Mouse (Mus musculus) lung, embryonic 14.5 days (tissue): Measurements from ENCODE around the gene Slc8b1. TPM values are rescaled to one million over a fixed set of nuclear protein-coding genes. Genes with fewer than 3 reads are reported as not detected.

Experiments
- ATAC-seq: fragments of 200-750 bp; cut with Nextera tagmentation; 2 replicates; pipeline ENCODE4 v1.8.0; 2017; ENCODE audit warnings: mild to moderate bottlenecking, moderate TSS enrichment, moderate library complexity; ENCODE audit not compliant: insufficient read depth
- DNase-seq: peaks from one replicate; pipeline ENCODE4 v3.0.0-alpha.2; 2015
- H3K27ac ChIP-seq: fragments of 300-500 bp; sonication (generic); 2 replicates; pipeline ENCODE4 v1.5.1; 2014; ENCODE audit warnings: low read depth, mild to moderate bottlenecking, moderate library complexity
- H3K27me3 ChIP-seq: fragments of 300-500 bp; sonication (generic); 2 replicates; pipeline ENCODE4 v1.6.1; 2014; ENCODE audit warnings: low read length, control low read depth; ENCODE audit not compliant: insufficient read depth
- H3K36me3 ChIP-seq: fragments of 300-500 bp; sonication (generic); 2 replicates; pipeline ENCODE4 v1.6.1; 2014; ENCODE audit warnings: control low read depth; ENCODE audit not compliant: insufficient read depth
- H3K4me1 ChIP-seq: fragments of 300-500 bp; sonication (generic); 2 replicates; pipeline ENCODE4 v1.6.1; 2014; ENCODE audit warnings: antibody characterized with exemption, control low read depth; ENCODE audit not compliant: insufficient read depth
- H3K4me2 ChIP-seq: fragments of 300-500 bp; sonication (generic); 2 replicates; pipeline ENCODE4 v1.6.1; 2014; ENCODE audit warnings: mild to moderate bottlenecking
- H3K4me3 ChIP-seq: fragments of 300-500 bp; sonication (generic); 2 replicates; pipeline ENCODE4 v1.5.1; 2014; ENCODE audit warnings: low read depth, low read length
- H3K9ac ChIP-seq: fragments of 300-500 bp; sonication (generic); 2 replicates; pipeline ENCODE4 v1.6.1; 2014
- H3K9me3 ChIP-seq: fragments of 300-500 bp; sonication (generic); 2 replicates; pipeline ENCODE4 v1.6.1; 2016; ENCODE audit warnings: low read depth, low read length, control low read depth
- CTCF ChIP-seq: IDR thresholded peaks from 2 replicates; pipeline ENCODE4 v1.5.1; 2016; ENCODE audit warnings: antibody characterized with exemption, low read depth
- WGBS: fragments of 180-500 bp; shearing (Covaris S2); extraction: QIAGEN DNeasy Blood & Tissue Kit; methylation state at CpG from one replicate; pipeline ENCODE4 v1.1.7; 2014; 5-methylcytosine and 5-hydroxymethylcytosine counted together
- polyA plus RNA-seq: library from polyadenylated mRNA; unstranded; fragments of >200 nt; fragmentation: Nextera tagmentation; extraction: Ambion mirVana; gene quantifications from 2 replicates; pipeline ENCODE4 v1.2.1, GENCODE M21; 2014

Gene Slc8b1
- polyA plus RNA-seq, 1 experiment from 2014 or later: 3.6 TPM

DNA sequence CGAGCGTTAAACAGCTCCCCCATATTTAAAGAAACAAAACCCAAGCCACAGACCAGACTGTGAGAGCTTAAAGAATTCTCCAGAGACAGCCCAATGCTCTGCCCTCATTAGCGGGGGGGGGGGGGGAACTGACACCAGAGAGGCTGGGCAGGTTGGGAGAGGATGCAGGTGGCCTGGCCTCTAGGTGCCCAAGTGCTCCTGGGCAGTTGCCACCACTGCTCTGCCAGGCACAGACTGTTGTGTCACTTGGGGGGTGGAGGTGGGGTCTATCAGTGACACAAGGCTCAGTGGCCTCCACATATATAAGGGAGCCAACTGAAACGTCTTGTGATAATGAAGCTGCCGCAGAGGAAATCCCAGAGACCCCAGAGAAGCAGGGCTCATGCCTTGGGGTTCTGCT lies 25.7 kb downstream of the Slc8b1 start:
- no peak overlapping the region for H3K4me2 ChIP-seq
- H3K9me3 ChIP-seq: no peaks in the 10 kb centered on the region
- no peak overlapping the region for H3K9ac ChIP-seq
- 0 out of 2 replicates have a peak, but pooled peaks cover 6% of the 10 kb centered on the region for H3K4me1 ChIP-seq
- H3K36me3 ChIP-seq: peaks cover 44% of the 10 kb centered on the region; the same call in 1 of the 2 replicates
- no peaks in the 10 kb centered on the region for H3K27me3 ChIP-seq
- 69% methylated on average over 4 of the region's 5 CpGs for WGBS
- H3K4me3 ChIP-seq: no peak overlapping the region
- DNase-seq: no peak
- no peak for TF ChIP-seq CTCF
- ATAC-seq: no peak
- no peak overlapping the region for H3K27ac ChIP-seq

- Histone ChIP-seq H3K27me3 (no peaks in the 10 kb centered on the region), H3K4me1 (no peaks in the 10 kb centered on the region), H3K9me3 (no peaks in the 10 kb centered on the region), H3K4me3 (no peak overlapping the region), H3K27ac (no peak overlapping the region), H3K4me2 (no peak overlapping the region), H3K9ac (no peak overlapping the region), H3K36me3 (peaks cover 35% of the 10 kb centered on the region; the same call in 1 of the 2 replicates)
- no peak for TF ChIP-seq CTCF
- 67% methylated on average over 11 of the region's 11 CpGs for WGBS
- ATAC-seq (no peak), DNase-seq (no peak)
Observed at GRCm38 (mm10) chr5:120548236-120548850, 37.4 kb downstream of the Slc8b1 start.

- H3K4me1 ChIP-seq: no peaks in the 10 kb centered on the region
- no peaks in the 10 kb centered on the region for H3K9me3 ChIP-seq
- no peaks in the 10 kb centered on the region for H3K27me3 ChIP-seq
- H3K4me3 ChIP-seq: no peak overlapping the region
- DNase-seq (no peak), ATAC-seq (no peak)
- no peak overlapping the region for H3K9ac ChIP-seq
- TF ChIP-seq CTCF: no peak
- H3K4me2 ChIP-seq: no peak overlapping the region
- H3K36me3 ChIP-seq: peaks cover 41% of the 10 kb centered on the region; the same call in 1 of the 2 replicates
- WGBS: 80% methylated on average over 5 of the region's 5 CpGs
- H3K27ac ChIP-seq: no peak overlapping the region
Observed at GRCm38 (mm10) chr5:120550137-120550536, 39.2 kb downstream of the Slc8b1 start.

- no peak for TF ChIP-seq CTCF
- H3K9ac ChIP-seq: no peak overlapping the region
- H3K4me2 ChIP-seq: no peak overlapping the region
- H3K9me3 ChIP-seq: no peaks in the 10 kb centered on the region
- ATAC-seq: no peak
- no peak for DNase-seq
- H3K4me3 ChIP-seq: no peak overlapping the region
- no peak overlapping the region for H3K27ac ChIP-seq
- no peaks in the 10 kb centered on the region for H3K27me3 ChIP-seq
- peaks cover 46% of the 10 kb centered on the region for H3K36me3 ChIP-seq
- no peaks in the 10 kb centered on the region for H3K4me1 ChIP-seq
- 94% methylated on average over 5 of the region's 5 CpGs for WGBS
Observed at GRCm38 (mm10) chr5:120550673-120551072, 39.7 kb downstream of the Slc8b1 start.

- Histone ChIP-seq H3K4me3 (no peak overlapping the region), H3K4me1 (peaks cover 21% of the 10 kb centered on the region), H3K27ac (no peak overlapping the region), H3K9ac (no peak overlapping the region), H3K9me3 (no peaks in the 10 kb centered on the region), H3K36me3 (peaks cover 52% of the 10 kb centered on the region), H3K27me3 (no peaks in the 10 kb centered on the region), H3K4me2 (no peak overlapping the region)
- DNase-seq: no peak
- no peak for TF ChIP-seq CTCF
- ATAC-seq: no peak
- WGBS: 87% methylated on average over 24 of the region's 24 CpGs
Observed at GRCm38 (mm10) chr5:120555871-120556270, 44.9 kb downstream of the Slc8b1 start.

- H3K27me3 ChIP-seq: no peaks in the 10 kb centered on the region
- no peak overlapping the region for H3K9ac ChIP-seq
- no peak for TF ChIP-seq CTCF
- H3K9me3 ChIP-seq: no peaks in the 10 kb centered on the region
- no peak overlapping the region for H3K4me2 ChIP-seq
- H3K36me3 ChIP-seq: peaks cover 34% of the 10 kb centered on the region
- DNase-seq: no peak
- peaks cover 30% of the 10 kb centered on the region for H3K4me1 ChIP-seq
- WGBS: 65% methylated on average over 8 of the region's 8 CpGs
- H3K4me3 ChIP-seq: no peak overlapping the region
- ATAC-seq: no peak
- H3K27ac ChIP-seq: no peak overlapping the region
Observed at GRCm38 (mm10) chr5:120558041-120558440, 47.1 kb downstream of the Slc8b1 start.

DNA sequence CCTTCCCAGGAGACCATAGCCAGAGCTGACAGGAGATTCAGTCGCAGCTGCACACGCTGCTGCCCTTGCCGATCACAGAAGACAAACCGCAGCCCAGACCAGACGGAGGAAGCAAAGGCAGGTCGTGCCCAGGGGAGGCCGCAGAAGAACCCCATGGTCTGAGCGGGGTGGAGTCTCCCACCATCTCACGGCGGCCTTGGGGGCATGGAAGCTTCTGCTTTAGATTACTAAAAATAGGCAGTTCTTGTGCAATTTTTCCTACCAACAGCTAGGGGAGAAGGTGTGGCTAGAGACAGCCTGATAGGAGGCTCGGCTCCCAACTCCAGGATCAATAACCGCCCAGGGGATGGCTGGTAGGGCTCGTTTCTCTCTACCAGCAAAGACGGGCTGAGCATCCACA lies 47.8 kb downstream of the Slc8b1 start:
- Histone ChIP-seq H3K4me1 (peaks cover 36% of the 10 kb centered on the region), H3K36me3 (peaks cover 27% of the 10 kb centered on the region), H3K4me3 (no peak overlapping the region), H3K27ac (no peak overlapping the region), H3K27me3 (no peaks in the 10 kb centered on the region), H3K9ac (no peak overlapping the region; the same call in 1 of the 2 replicates), H3K9me3 (no peaks in the 10 kb centered on the region), H3K4me2 (no peak overlapping the region)
- TF ChIP-seq CTCF: no peak
- DNase-seq (peak; percentile 25), ATAC-seq (no peak)
- WGBS: 51% methylated on average over 14 of the region's 14 CpGs
